Mouse (Mus musculus) kidney, adult 8-10 months (tissue): Measurements from ENCODE around the gene Dhx30.

Experiments
- DNase-seq, 2 experiments: peaks; one replicate each; pipeline ENCODE4 v3.0.0; 2022

Gene Dhx30

DNA sequence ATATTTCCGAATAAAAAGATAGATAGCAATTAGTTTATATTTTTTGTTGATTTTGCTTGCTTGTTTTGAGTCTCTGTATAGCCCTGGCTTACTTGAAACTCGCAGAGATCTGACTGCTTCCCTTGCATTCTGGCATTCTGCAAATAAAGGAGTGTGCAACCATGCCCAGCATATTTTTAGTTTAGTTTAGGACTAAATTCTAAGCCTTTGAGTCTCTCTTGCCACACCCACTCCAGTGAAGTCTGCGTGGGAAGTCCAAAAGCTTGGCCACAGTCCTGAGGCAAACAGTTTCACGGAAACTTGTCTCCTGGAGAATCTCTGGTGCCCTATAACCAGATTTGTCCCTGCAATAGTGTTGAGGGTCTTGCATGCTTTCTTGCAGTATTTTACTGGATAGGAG lies 73.3 kb downstream of the Dhx30 start:
- no peak for DNase-seq

GRCm38 (mm10) chr9:110038485-110038884 lies 79.1 kb downstream of the Dhx30 start:
- DNase-seq, result no peak

- no peak for DNase-seq
Observed at GRCm38 (mm10) chr9:110037895-110038294, 79.7 kb downstream of the Dhx30 start.

- DNase-seq, result no peak
Observed at GRCm38 (mm10) chr9:110035091-110035490, 82.5 kb downstream of the Dhx30 start.
